Mouse (Mus musculus) heart, postnatal 0 days (tissue): ENCODE measurements around the gene 1600002K03Rik. TPM values are rescaled to one million over a fixed set of nuclear protein-coding genes. Genes with fewer than 3 reads are reported as not detected.

ENCODE experiments used
- ATAC-seq: fragments of 200-750 bp; cut with Nextera tagmentation; 2 replicates; pipeline ENCODE4 v1.8.0; 2017; ENCODE audit warnings: low read depth, moderate number of reproducible peaks, moderate library complexity; ENCODE audit not compliant: insufficient read depth
- DNase-seq: peaks from one replicate; pipeline ENCODE4 v3.0.0-alpha.2; 2016; ENCODE audit warnings: low spot score
- H3K27ac ChIP-seq: fragments of 300-500 bp; sonication (generic); 2 replicates; pipeline ENCODE4 v1.5.1; 2014; ENCODE audit warnings: low read depth, mild to moderate bottlenecking
- H3K27me3 ChIP-seq: fragments of 300-500 bp; sonication (generic); 2 replicates; pipeline ENCODE4 v1.6.1; 2014; ENCODE audit warnings: low read length, mixed read lengths; ENCODE audit not compliant: control insufficient read depth, insufficient read depth
- H3K36me3 ChIP-seq: fragments of 300-500 bp; sonication (generic); replicated peaks from 2 replicates; pipeline ENCODE4 v1.6.1; 2014; ENCODE audit warnings: low read length, mixed read lengths; ENCODE audit not compliant: control insufficient read depth, insufficient read depth
- H3K4me1 ChIP-seq: fragments of 300-500 bp; sonication (generic); 2 replicates; pipeline ENCODE4 v1.6.1; 2014; ENCODE audit warnings: antibody characterized with exemption; ENCODE audit not compliant: control insufficient read depth, insufficient read depth
- H3K4me2 ChIP-seq: fragments of 300-500 bp; sonication (generic); 2 replicates; pipeline ENCODE4 v1.6.1; 2014; ENCODE audit warnings: low read depth, mild to moderate bottlenecking, low read length, moderate library complexity
- H3K4me3 ChIP-seq: fragments of 300-500 bp; sonication (generic); 2 replicates; pipeline ENCODE4 v1.5.1; 2014; ENCODE audit warnings: low read depth, low read length
- H3K9ac ChIP-seq: fragments of 300-500 bp; sonication (generic); replicated peaks from 2 replicates; pipeline ENCODE4 v1.6.1; 2014; ENCODE audit warnings: low read depth, low read length, mixed read lengths
- H3K9me3 ChIP-seq: fragments of 300-500 bp; sonication (generic); replicated peaks from 2 replicates; pipeline ENCODE4 v1.6.1; 2016; ENCODE audit warnings: low read length; ENCODE audit not compliant: control insufficient read depth
- CTCF ChIP-seq: IDR thresholded peaks from 2 replicates; pipeline ENCODE4 v1.5.1; 2016; ENCODE audit warnings: antibody characterized with exemption, control low read depth, low read depth
- EP300 ChIP-seq: IDR thresholded peaks from 2 replicates; pipeline ENCODE4 v1.6.1; 2016; ENCODE audit warnings: antibody characterized with exemption, low read depth
- WGBS: fragments of 180-500 bp; shearing (Covaris S2); extraction: QIAGEN DNeasy Blood & Tissue Kit; methylation state at CpG from one replicate; pipeline ENCODE4 v1.1.7; 2014; 5-methylcytosine and 5-hydroxymethylcytosine counted together
- polyA plus RNA-seq: library from polyadenylated mRNA; unstranded; fragments of >200 nt; fragmentation: Nextera tagmentation; extraction: Ambion mirVana; gene quantifications from 2 replicates; pipeline ENCODE4 v1.2.1, GENCODE M21; 2015
- total RNA-seq: library from RNA; depleted of rRNA; stranded (reverse); fragments of >200 nt; gene quantifications from 2 replicates; pipeline ENCODE4 v1.2.3, GENCODE M21; 2014; ENCODE audit warnings: low replicate concordance

1600002K03Rik gene
- total and polyA plus RNA-seq, 2 experiments from 2014 or later = 5.7 to 8.9 TPM

GRCm38 (mm10) chr10:80141786-80142529, 30.8 kb upstream of the 1600002K03Rik start:
- WGBS = under 1% methylated on average over 43 of the region's 43 CpGs
- Histone ChIP-seq H3K9me3 (no peaks in the 10 kb centered on the region), H3K36me3 (peaks cover 28% of the 10 kb centered on the region), H3K4me3 (peak overlapping the region; percentile 64), H3K4me1 (peaks cover 40% of the 10 kb centered on the region), H3K27me3 (peaks cover 16% of the 10 kb centered on the region; the same call in 1 of the 2 replicates), H3K27ac (peak overlapping the region; percentile 92), H3K4me2 (peak overlapping the region; percentile 80), H3K9ac (peak overlapping the region; percentile 88)
- DNase-seq = peak; percentile 99
- TF ChIP-seq CTCF (no peak), EP300 (no peak)
- ATAC-seq = peak; percentile 83

DNA sequence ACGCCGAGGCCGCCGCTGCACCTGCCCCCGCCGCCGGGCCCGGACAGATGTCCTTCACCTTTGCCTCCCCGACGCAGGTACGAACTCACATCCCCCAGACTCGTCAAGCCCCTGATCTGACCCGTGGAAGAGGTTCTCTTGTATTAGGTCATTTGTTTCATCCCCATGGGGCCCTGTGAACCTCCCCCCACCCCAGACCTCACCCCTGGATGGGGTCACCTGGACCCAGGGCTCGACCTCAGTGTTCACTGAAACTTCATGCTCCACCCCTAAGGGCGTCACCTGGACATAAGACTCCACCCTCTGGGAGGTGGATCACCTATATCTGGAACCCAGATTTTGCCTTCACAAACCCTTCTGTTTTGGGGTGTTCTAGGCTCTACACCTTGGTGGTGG, 30.2 kb upstream of the 1600002K03Rik start:
- H3K36me3 ChIP-seq = peaks cover 28% of the 10 kb centered on the region
- TF ChIP-seq CTCF (no peak), EP300 (no peak)
- H3K27me3 ChIP-seq = peaks cover 12% of the 10 kb centered on the region; the same call in 1 of the 2 replicates
- no peak for ATAC-seq
- no peak for DNase-seq
- peak overlapping the region; percentile 80 for H3K4me2 ChIP-seq
- H3K4me3 ChIP-seq = peak overlapping the region; percentile 64
- H3K4me1 ChIP-seq = peaks cover 40% of the 10 kb centered on the region
- no peaks in the 10 kb centered on the region for H3K9me3 ChIP-seq
- H3K9ac ChIP-seq = peak overlapping the region; percentile 88
- 0% methylated on average over 15 of the region's 15 CpGs for WGBS
- H3K27ac ChIP-seq = peak overlapping the region; percentile 92

DNA sequence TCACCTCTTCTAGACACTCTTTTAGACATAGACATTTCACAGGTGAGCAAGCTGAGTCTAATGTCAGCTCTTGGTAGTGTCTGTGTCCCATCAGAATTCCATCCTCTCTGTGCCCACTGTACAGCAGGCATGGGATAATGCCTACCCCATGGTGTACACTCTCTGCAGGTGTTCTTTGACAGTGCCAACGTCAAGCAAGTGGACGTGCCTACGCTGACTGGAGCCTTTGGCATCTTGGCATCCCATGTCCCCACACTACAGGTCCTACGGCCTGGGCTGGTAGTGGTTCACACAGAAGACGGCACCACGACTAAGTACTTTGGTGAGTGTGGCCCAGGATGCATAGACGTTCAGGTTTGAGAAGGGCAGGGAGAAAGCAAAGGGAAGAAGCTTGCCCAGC, 29.1 kb upstream of the 1600002K03Rik start:
- Histone ChIP-seq H3K4me2 (0 out of 2 replicates have a peak overlapping the region, but pooled peaks have one; percentile 13), H3K4me1 (peaks cover 37% of the 10 kb centered on the region), H3K4me3 (no peak overlapping the region), H3K9ac (no peak overlapping the region), H3K9me3 (no peaks in the 10 kb centered on the region), H3K27me3 (peaks cover 4% of the 10 kb centered on the region; the same call in 1 of the 2 replicates), H3K36me3 (peaks cover 28% of the 10 kb centered on the region), H3K27ac (no peak overlapping the region)
- ATAC-seq = no peak
- no peak for TF ChIP-seq EP300
- no peak for TF ChIP-seq CTCF
- WGBS = 83% methylated on average over 7 of the region's 7 CpGs
- DNase-seq = no peak

- ATAC-seq = no peak
- no peak overlapping the region for H3K4me3 ChIP-seq
- peaks cover 28% of the 10 kb centered on the region for H3K36me3 ChIP-seq
- no peaks in the 10 kb centered on the region for H3K9me3 ChIP-seq
- no peak for DNase-seq
- whole genome bisulfite sequencing = 80% methylated on average over 12 of the region's 12 CpGs
- H3K9ac ChIP-seq = no peak overlapping the region
- TF ChIP-seq CTCF = no peak
- no peak overlapping the region for H3K27ac ChIP-seq
- no peak overlapping the region for H3K4me2 ChIP-seq
- H3K27me3 ChIP-seq = no peaks in the 10 kb centered on the region
- peaks cover 35% of the 10 kb centered on the region for H3K4me1 ChIP-seq
Measured at GRCm38 (mm10) chr10:80144159-80144558, 28.6 kb upstream of the 1600002K03Rik start.

DNA sequence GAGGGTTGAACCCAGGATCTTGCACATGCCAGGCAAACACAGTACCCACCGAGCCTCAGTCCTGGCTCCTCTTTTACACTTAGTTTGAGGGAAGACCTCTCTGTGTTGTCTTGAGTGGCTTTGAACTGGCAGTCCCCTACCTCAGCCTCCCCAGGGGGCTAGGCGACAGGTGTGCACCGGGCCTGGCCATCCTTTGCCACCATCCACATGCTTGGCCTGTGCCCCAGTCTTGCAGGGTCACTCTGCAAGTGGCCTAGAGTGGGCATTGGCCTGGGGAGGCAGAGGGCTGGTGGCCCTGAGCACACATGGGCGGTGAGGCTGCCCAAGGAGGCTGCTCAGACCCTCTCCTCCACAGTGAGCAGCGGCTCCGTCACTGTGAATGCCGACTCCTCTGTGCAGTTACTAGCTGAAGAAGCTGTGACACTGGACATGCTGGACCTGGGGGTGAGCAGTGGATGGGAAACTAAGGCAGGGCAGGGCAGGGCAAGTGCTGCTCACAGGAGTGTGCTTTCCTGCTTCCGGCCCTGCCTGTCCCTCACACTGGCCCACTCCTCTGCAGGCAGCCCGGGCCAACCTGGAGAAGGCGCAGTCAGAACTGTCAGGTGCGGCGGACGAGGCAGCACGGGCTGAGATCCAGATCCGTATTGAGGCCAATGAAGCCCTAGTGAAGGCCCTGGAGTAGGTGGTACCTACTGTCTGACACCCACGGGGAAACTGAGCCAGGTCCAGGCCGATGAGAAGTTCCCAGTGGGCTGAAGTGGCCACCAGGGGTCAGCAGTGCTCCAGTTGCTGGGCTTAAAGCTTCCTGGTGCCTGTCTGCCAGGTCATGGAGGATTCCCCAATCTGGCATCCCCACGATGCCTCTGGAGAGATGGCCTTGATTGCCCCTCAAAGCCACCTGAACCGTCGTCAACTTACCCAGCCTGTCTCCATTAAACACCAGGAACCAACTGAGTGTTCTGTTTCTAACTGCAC, 27.6 kb upstream of the 1600002K03Rik start:
- Histone ChIP-seq H3K27me3 (no peaks in the 10 kb centered on the region), H3K36me3 (peaks cover 33% of the 10 kb centered on the region), H3K4me1 (peaks cover 31% of the 10 kb centered on the region), H3K27ac (peak overlapping the region; percentile 99), H3K4me3 (no peak overlapping the region), H3K9ac (no peak overlapping the region), H3K9me3 (no peaks in the 10 kb centered on the region), H3K4me2 (no peak overlapping the region)
- DNase-seq (no peak), ATAC-seq (no peak)
- TF ChIP-seq CTCF (peak; percentile 69), EP300 (no peak)
- 70% methylated on average over 20 of the region's 20 CpGs for WGBS
